Comparison of ENCODE assay signal across 24 mouse cellular contexts in the genomic region with DNA sequence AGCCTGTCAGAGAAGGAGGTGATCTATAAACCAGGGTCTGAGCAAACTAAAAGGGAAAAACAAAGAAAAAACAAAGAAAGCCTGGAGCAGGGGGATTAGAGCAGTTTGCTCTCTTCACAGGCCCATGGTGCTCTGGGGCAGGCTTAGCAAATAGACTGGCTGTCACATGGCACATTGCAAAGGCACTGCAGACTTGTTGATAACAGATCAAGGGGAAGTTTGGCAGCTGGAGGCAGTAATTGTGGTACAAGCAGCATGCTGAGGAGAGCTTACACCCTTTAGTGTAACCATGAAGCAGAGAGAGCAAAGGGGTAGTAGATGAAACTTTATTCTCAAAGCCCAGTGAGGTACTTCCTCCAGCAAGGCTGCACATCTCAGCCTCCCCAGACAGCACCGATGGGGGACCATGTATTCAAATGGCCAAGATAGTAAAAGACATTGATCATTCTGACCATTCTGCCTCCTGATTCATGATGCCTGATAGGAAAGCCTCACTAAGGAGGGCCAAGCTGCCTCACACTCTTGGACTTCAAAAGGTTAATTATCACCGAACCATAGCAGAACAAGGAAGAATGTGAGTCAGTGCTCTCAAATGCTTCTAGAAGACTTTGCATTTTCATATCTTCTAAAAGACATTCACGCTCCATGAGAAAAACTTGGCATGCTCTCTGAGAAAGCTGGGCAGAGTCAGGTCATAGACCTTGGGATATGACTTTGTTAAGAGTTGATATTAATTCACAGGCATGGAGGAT.
DNase-seq lines count a peak whose midpoint lies in the region; ATAC-seq and TF ChIP-seq lines count a peak whose summit lies in the region.
"Had no signal": no experiment of that assay in that cellular context is flagged by ENCODE, and none has a peak within 500 bp of the region (broad histone marks: within the 10 kb centered on the region; RNA-seq: fewer than 3 reads in every experiment).

No protein-coding gene starts in this region.

- no peak for TF ChIP-seq CTCF in intestine, postnatal 0 days (IDR thresholded peaks at IDR 0.05; ENCODE audit: low read depth)
- no peak for TF ChIP-seq CTCF in stomach, postnatal 0 days (IDR thresholded peaks at IDR 0.05; ENCODE audit: low read depth)

- TF ChIP-seq EP300 in stomach, postnatal 0 days (optimal IDR thresholded peaks at IDR 0.05) = no peak

- no peaks in the 10 kb centered on the region for H3K4me1 ChIP-seq in intestine, embryonic 15.5 days (replicated peaks)
- H3K4me1 ChIP-seq in intestine, postnatal 0 days (replicated peaks; ENCODE audit: control insufficient read depth, insufficient read depth, low read length) = no peaks in the 10 kb centered on the region
- H3K4me1 ChIP-seq in stomach, embryonic 14.5 days (ENCODE audit: control insufficient read depth, insufficient read depth, low read length) = no peaks in the 10 kb centered on the region
- H3K4me1 ChIP-seq in stomach, postnatal 0 days (replicated peaks; ENCODE audit: control insufficient read depth, insufficient read depth) = no peaks in the 10 kb centered on the region
- H3K4me1 ChIP-seq: kidney, embryonic 15.5 days had no signal

- H3K27ac ChIP-seq in intestine, embryonic 15.5 days = no peak overlapping the region
- H3K27ac ChIP-seq in intestine, postnatal 0 days (ENCODE audit: low read depth, low read length) = no peak overlapping the region
- H3K27ac ChIP-seq in stomach, embryonic 14.5 days (ENCODE audit: low read length) = peak overlapping the region; percentile 27; the same call in 1 of the 2 replicates
- no peak overlapping the region for H3K27ac ChIP-seq in stomach, postnatal 0 days (replicated peaks)
- H3K27ac ChIP-seq: forebrain, embryonic 13.5 days; heart, adult 2 months; hindbrain, embryonic 14.5 days; kidney, embryonic 15.5 days; left cerebral cortex, adult 2 months; limb, embryonic 10.5 days had no signal

- no peaks in the 10 kb centered on the region for H3K27me3 ChIP-seq in intestine, embryonic 15.5 days (replicated peaks)
- no peaks in the 10 kb centered on the region for H3K27me3 ChIP-seq in intestine, postnatal 0 days (replicated peaks; ENCODE audit: control insufficient read depth, insufficient read depth, low read length)
- H3K27me3 ChIP-seq in stomach, embryonic 14.5 days (ENCODE audit: control insufficient read depth, insufficient read depth, low read length) = no peaks in the 10 kb centered on the region
- no peaks in the 10 kb centered on the region for H3K27me3 ChIP-seq in stomach, postnatal 0 days (ENCODE audit: control insufficient read depth, insufficient read depth, low read length)
- H3K27me3 ChIP-seq: forebrain, embryonic 13.5 days; kidney, embryonic 15.5 days had no signal

- DNase-seq in stomach, postnatal 0 days (ENCODE audit: low spot score) = no peak
- no peak for DNase-seq in urinary bladder, postnatal 10 days (ENCODE audit: low spot score)
- DNase-seq: adrenal gland, postnatal 25 days; cerebellum, adult 11-12 months; cerebellum, postnatal 36 days; gastrocnemius, postnatal 14 days; heart, adult 2 months; kidney, postnatal 4 days; layer of hippocampus, adult 9-11 months; liver, postnatal 0 days; right cerebral cortex, postnatal 4 days; thymus, postnatal 36 days had no signal

- no peak overlapping the region for H3K9ac ChIP-seq in intestine, embryonic 15.5 days
- H3K9ac ChIP-seq in intestine, postnatal 0 days (ENCODE audit: low read depth, low read length) = no peak overlapping the region
- no peak overlapping the region for H3K9ac ChIP-seq in stomach, embryonic 14.5 days (replicated peaks; ENCODE audit: low read depth, low read length)
- H3K9ac ChIP-seq in stomach, postnatal 0 days (ENCODE audit: low read length) = no peak overlapping the region
- H3K9ac ChIP-seq: forebrain, embryonic 13.5 days; hindbrain, embryonic 14.5 days; kidney, embryonic 15.5 days; liver, postnatal 0 days had no signal

- H3K36me3 ChIP-seq in intestine, embryonic 15.5 days = no peaks in the 10 kb centered on the region
- H3K36me3 ChIP-seq in intestine, postnatal 0 days (ENCODE audit: control insufficient read depth, insufficient read depth) = no peaks in the 10 kb centered on the region
- no peaks in the 10 kb centered on the region for H3K36me3 ChIP-seq in stomach, embryonic 14.5 days (ENCODE audit: control insufficient read depth, insufficient read depth, low read length)
- no peaks in the 10 kb centered on the region for H3K36me3 ChIP-seq in stomach, postnatal 0 days (ENCODE audit: control insufficient read depth, insufficient read depth, low read length)
- H3K36me3 ChIP-seq: kidney, embryonic 15.5 days; limb, embryonic 10.5 days had no signal

- H3K4me2 ChIP-seq in intestine, embryonic 15.5 days (replicated peaks) = no peak overlapping the region
- no peak overlapping the region for H3K4me2 ChIP-seq in intestine, postnatal 0 days (replicated peaks; ENCODE audit: low read depth)
- H3K4me2 ChIP-seq in stomach, embryonic 14.5 days (replicated peaks; ENCODE audit: low read depth, low read length) = no peak overlapping the region
- no peak overlapping the region for H3K4me2 ChIP-seq in stomach, postnatal 0 days (replicated peaks; ENCODE audit: low read depth)
- H3K4me2 ChIP-seq: forebrain, embryonic 13.5 days; hindbrain, embryonic 14.5 days; kidney, embryonic 15.5 days; midbrain, embryonic 11.5 days had no signal

- H3K4me3 ChIP-seq in intestine, embryonic 15.5 days (replicated peaks) = no peak overlapping the region
- no peak overlapping the region for H3K4me3 ChIP-seq in intestine, postnatal 0 days (ENCODE audit: low read depth, low read length)
- H3K4me3 ChIP-seq in stomach, embryonic 14.5 days (ENCODE audit: low read depth, low read length) = no peak overlapping the region
- H3K4me3 ChIP-seq in stomach, postnatal 0 days (ENCODE audit: low read depth, low read length) = no peak overlapping the region
- H3K4me3 ChIP-seq: erythroblast, embryonic 14.5 days; forebrain, embryonic 13.5 days; heart, adult 2 months; kidney, embryonic 15.5 days; left cerebral cortex, adult 2 months; limb, embryonic 10.5 days had no signal

- ATAC-seq in intestine, embryonic 15.5 days = 0 out of 2 replicates have a peak, but pooled peaks have one; percentile 34
- ATAC-seq in intestine, postnatal 0 days = no peak
- peak; percentile 81 for ATAC-seq in stomach, embryonic 14.5 days (ENCODE audit: insufficient number of reproducible peaks, insufficient read depth, low FRiP score, low read depth)
- no peak for ATAC-seq in stomach, postnatal 0 days (ENCODE audit: low FRiP score, low TSS enrichment)
- ATAC-seq in hematopoietic stem cell, adult 5-6 weeks (replicated peaks in 1 of 2; ENCODE audit: insufficient read depth in 1 of 2, low FRiP score in 2 of 2, low TSS enrichment in 1 of 2, low read depth in 1 of 2, poor library complexity in 2 of 2, severe bottlenecking in 2 of 2) = peak; percentile 47 to 71
- no peak for ATAC-seq in erythroblast, adult 5-6 weeks (replicated peaks; ENCODE audit: low FRiP score, poor library complexity, severe bottlenecking)
- ATAC-seq: forebrain, embryonic 13.5 days; liver, postnatal 0 days had no signal

- WGBS in intestine, embryonic 15.5 days = 79% methylated on average over 3 of the region's 3 CpGs
- 69% methylated on average over 3 of the region's 3 CpGs for WGBS in intestine, postnatal 0 days
- 70% methylated on average over 3 of the region's 3 CpGs for WGBS in stomach, embryonic 14.5 days
- 49% methylated on average over 3 of the region's 3 CpGs for WGBS in stomach, postnatal 0 days

- no peaks in the 10 kb centered on the region for H3K9me3 ChIP-seq in intestine, embryonic 15.5 days
- H3K9me3 ChIP-seq in intestine, postnatal 0 days (ENCODE audit: control insufficient read depth) = no peaks in the 10 kb centered on the region
- H3K9me3 ChIP-seq in stomach, embryonic 14.5 days (ENCODE audit: control insufficient read depth, low read depth, low read length) = no peaks in the 10 kb centered on the region
- H3K9me3 ChIP-seq in stomach, postnatal 0 days (ENCODE audit: control insufficient read depth, low read length) = no peaks in the 10 kb centered on the region
- H3K9me3 ChIP-seq: forebrain, embryonic 13.5 days; limb, embryonic 10.5 days had no signal

Comparison
In these comparisons a context has a peak if more than half of its experiments do, and no peak if none do; other contexts are left out.
1. ATAC-seq: peak in intestine, embryonic 15.5 days (single experiment), stomach, embryonic 14.5 days (single experiment) and hematopoietic stem cell, adult 5-6 weeks (2 of 2); none in intestine, postnatal 0 days (single experiment), stomach, postnatal 0 days (single experiment) and erythroblast, adult 5-6 weeks (single experiment).